Comparison of ENCODE assay signal across 8 mouse cellular contexts in genomic region chr17:87458911-87459749, GRCm38 (mm10). TPM values are rescaled to one million over a fixed set of nuclear protein-coding genes. Genes with fewer than 3 reads are reported as not detected.
DNase-seq lines count a peak whose midpoint lies in the region; ATAC-seq and TF ChIP-seq lines count a peak whose summit lies in the region.
"Had no signal": no experiment of that assay in that cellular context is flagged by ENCODE, and none has a peak within 500 bp of the region (broad histone marks: within the 10 kb centered on the region; RNA-seq: fewer than 3 reads in every experiment).

No protein-coding gene starts in this region.

- no peak for TF ChIP-seq CTCF in Patski (IDR thresholded peaks at IDR 0.05)

- H3K4me2 ChIP-seq in forebrain, embryonic 16.5 days (ENCODE audit: low read length), result peak overlapping the region; percentile 37; the same call in 1 of the 2 replicates
- H3K4me2 ChIP-seq in hindbrain, embryonic 14.5 days (replicated peaks), result peak overlapping the region; percentile 31
- peak overlapping the region; percentile 58 for H3K4me2 ChIP-seq in liver, embryonic 12.5 days

- POLR2A ChIA-PET in Patski (lab: Charles Lee), result interaction anchor here (0.6 to 3.6 kb wide), 11 partner anchors 10 to 110 kb away, joined by 3 to 25 read pairs (median 3); partner anchors contain the start of gene Calm2

- ATAC-seq in Patski, result peak; percentile 97
- ATAC-seq in forebrain, embryonic 16.5 days, result peak; percentile 39; the same call in 1 of the 2 replicates
- 0 out of 2 replicates have a peak, but pooled peaks have one; percentile 21 for ATAC-seq in hindbrain, embryonic 14.5 days (ENCODE audit: low FRiP score)
- ATAC-seq in liver, embryonic 12.5 days, result peak; percentile 56
- peak; percentile 46 for ATAC-seq in monocyte, adult 5-6 weeks (replicated peaks; ENCODE audit: insufficient number of reproducible peaks, low FRiP score, low TSS enrichment, poor library complexity, severe bottlenecking)

- no peaks in the 10 kb centered on the region for H3K9me3 ChIP-seq in forebrain, embryonic 16.5 days (ENCODE audit: control insufficient read depth, low read length)
- H3K9me3 ChIP-seq in hindbrain, embryonic 14.5 days (ENCODE audit: control insufficient read depth, low read length), result no peaks in the 10 kb centered on the region
- no peaks in the 10 kb centered on the region for H3K9me3 ChIP-seq in liver, embryonic 12.5 days (replicated peaks)

- H3K36me3 ChIP-seq in forebrain, embryonic 16.5 days (ENCODE audit: control insufficient read depth, insufficient read depth), result no peaks in the 10 kb centered on the region
- no peaks in the 10 kb centered on the region for H3K36me3 ChIP-seq in hindbrain, embryonic 14.5 days (replicated peaks; ENCODE audit: control insufficient read depth, insufficient read depth)
- no peaks in the 10 kb centered on the region for H3K36me3 ChIP-seq in liver, embryonic 12.5 days

- H3K27me3 ChIP-seq in Patski, result no peaks in the 10 kb centered on the region
- no peaks in the 10 kb centered on the region for H3K27me3 ChIP-seq in forebrain, embryonic 16.5 days (replicated peaks; ENCODE audit: control insufficient read depth, insufficient read depth, low read length)
- H3K27me3 ChIP-seq in hindbrain, embryonic 14.5 days (ENCODE audit: control insufficient read depth, insufficient read depth, low read length), result no peaks in the 10 kb centered on the region
- H3K27me3 ChIP-seq in liver, embryonic 12.5 days (replicated peaks), result peaks cover 32% of the 10 kb centered on the region

- H3K4me1 ChIP-seq in forebrain, embryonic 16.5 days (replicated peaks; ENCODE audit: control insufficient read depth, insufficient read depth, low read length), result peaks cover 33% of the 10 kb centered on the region
- H3K4me1 ChIP-seq in hindbrain, embryonic 14.5 days (replicated peaks; ENCODE audit: control insufficient read depth, insufficient read depth, low read length), result peaks cover 42% of the 10 kb centered on the region
- peaks cover 31% of the 10 kb centered on the region for H3K4me1 ChIP-seq in liver, embryonic 12.5 days

- WGBS in forebrain, embryonic 16.5 days, result 12% methylated on average over 13 of the region's 17 CpGs
- 8% methylated on average over 13 of the region's 17 CpGs for WGBS in hindbrain, embryonic 14.5 days
- 8% methylated on average over 14 of the region's 17 CpGs for WGBS in liver, embryonic 12.5 days (ENCODE audit: insufficient replicate concordance)

- peak; percentile 91 for DNase-seq in Patski (ENCODE audit: low read depth, low spot score)
- DNase-seq in cerebellum, adult 18-20 months, result peak; percentile 62 to 65
- DNase-seq in hindbrain, embryonic 14.5 days (ENCODE audit: low spot score), result peak; percentile 36
- no peak for DNase-seq in thymus, postnatal 10 days (ENCODE audit: low spot score in 2 of 2)

- H3K9ac ChIP-seq in forebrain, embryonic 16.5 days (replicated peaks; ENCODE audit: low read depth, low read length), result no peak overlapping the region; the same call in 1 of the 2 replicates
- peak overlapping the region; percentile 21; the same call in 1 of the 2 replicates for H3K9ac ChIP-seq in hindbrain, embryonic 14.5 days
- H3K9ac ChIP-seq in liver, embryonic 12.5 days, result peak overlapping the region; percentile 15

- in situ Hi-C loops in Patski (cut with MboI; ENCODE audit: low pct_unique_long_range_greater_than_20kb), result no loop called here

- H3K27ac ChIP-seq in forebrain, embryonic 16.5 days (ENCODE audit: low read length), result no peak overlapping the region
- H3K27ac ChIP-seq in hindbrain, embryonic 14.5 days, result peak overlapping the region; percentile 55; the same call in 1 of the 2 replicates
- H3K27ac ChIP-seq in liver, embryonic 12.5 days, result peak overlapping the region; percentile 57

- H3K4me3 ChIP-seq in forebrain, embryonic 16.5 days (replicated peaks; ENCODE audit: low read length), result no peak overlapping the region
- no peak overlapping the region for H3K4me3 ChIP-seq in hindbrain, embryonic 14.5 days (replicated peaks; ENCODE audit: low read length)
- no peak overlapping the region for H3K4me3 ChIP-seq in liver, embryonic 12.5 days

- CTCF ChIA-PET in Patski (lab: Charles Lee), result interaction anchor here (1.2 to 4.5 kb wide), 7 partner anchors 9 to 144 kb away, joined by 3 to 24 read pairs (median 5); partner anchors contain the start of gene Calm2

RNA-seq across cellular contexts. Expression of gene Calm2, which starts 12.4 kb away (rescaled TPM):
- polyA plus RNA-seq in Patski (2021), result 899 TPM
- 1,924 and 2,147 TPM in 2 replicates for polyA plus RNA-seq in forebrain, embryonic 16.5 days (2015; fragmentation: Nextera tagmentation; extraction: Ambion mirVana)
- polyA plus RNA-seq in hindbrain, embryonic 14.5 days (2014; fragmentation: Nextera tagmentation; extraction: Ambion mirVana), result 2,858 and 2,871 TPM in 2 replicates
- polyA plus RNA-seq in liver, embryonic 12.5 days (2016; fragmentation: Nextera tagmentation; extraction: Ambion mirVana), result 401 and 435 TPM in 2 replicates
- 1,504 to 2,308 TPM (median 2,140 TPM) in 3 replicates for total RNA-seq in monocyte, adult 5-6 weeks (2017)

RNA-seq across cellular contexts. Expression of gene Stpg4, which starts 31.6 kb away (rescaled TPM):
- not detected for polyA plus RNA-seq in Patski (2021)
- polyA plus RNA-seq in forebrain, embryonic 16.5 days (2015; fragmentation: Nextera tagmentation; extraction: Ambion mirVana), result not detected in 2 replicates
- polyA plus RNA-seq in hindbrain, embryonic 14.5 days (2014; fragmentation: Nextera tagmentation; extraction: Ambion mirVana), result not detected in 2 replicates
- not detected in 2 replicates for polyA plus RNA-seq in liver, embryonic 12.5 days (2016; fragmentation: Nextera tagmentation; extraction: Ambion mirVana)
- total RNA-seq in monocyte, adult 5-6 weeks (2017), result not detected in 3 replicates
- total RNA-seq: layer of hippocampus, adult 18-20 months had no signal

Comparison
In these comparisons a context has a peak if more than half of its experiments do, and no peak if none do; other contexts are left out.
1. ATAC-seq: peak in every context shown above with its lines; median percentile 97 in Patski; 56 in liver, embryonic 12.5 days; 46 in monocyte, adult 5-6 weeks; 39 in forebrain, embryonic 16.5 days; 21 in hindbrain, embryonic 14.5 days.
2. DNase-seq: peak in Patski (single experiment), cerebellum, adult 18-20 months (2 of 2) and hindbrain, embryonic 14.5 days (single experiment); none in thymus, postnatal 10 days (0 of 2).
3. Peak in every context shown above with its lines, with median percentiles within 50 percentile points of each other: H3K4me2 ChIP-seq.